Mouse (Mus musculus): ENCODE measurements around the gene Sp6. TPM values are rescaled to one million over a fixed set of nuclear protein-coding genes. Genes with fewer than 3 reads are reported as not detected.

Sp6 gene
- polyA plus RNA-seq, 1 experiment = 8.5 TPM

DNA sequence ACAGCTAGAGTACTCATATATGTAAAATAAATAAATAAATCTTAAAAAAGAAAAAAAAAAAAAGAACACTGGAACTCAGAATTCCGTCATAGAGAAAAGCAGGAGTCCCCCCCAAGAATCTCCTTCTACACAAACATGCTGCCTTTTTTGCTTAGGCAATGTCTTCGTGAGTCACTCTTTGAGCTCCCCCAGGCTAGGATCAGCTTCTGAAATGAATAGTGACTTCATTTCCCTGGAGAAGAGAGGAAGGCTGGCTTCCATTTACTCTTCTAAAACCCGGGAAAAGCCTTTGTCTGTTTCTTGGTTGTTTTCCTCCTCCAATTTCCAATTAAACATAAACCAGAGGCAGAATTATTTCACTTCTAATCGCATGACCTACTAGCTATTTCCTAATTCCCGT is 40.3 kb upstream of the Sp6 start:
- Histone ChIP-seq H3K4me3 (replicated peaks; ENCODE audit: extremely low read depth, low read depth, low read length) (no peak overlapping the region), H3K4me1 (ENCODE audit: control insufficient read depth, insufficient read depth, low read length) (peaks cover 49% of the 10 kb centered on the region)
- TF ChIP-seq POLR2A (IDR thresholded peaks at IDR 0.05; ENCODE audit: borderline replicate concordance, extremely low read depth, low read depth, low read length) (no peak), CTCF (IDR thresholded peaks at IDR 0.05; ENCODE audit: insufficient read depth, low read length) (no peak)
- DNase-seq = no peak
- WGBS = 58% methylated on average over 5 of the region's 5 CpGs

DNA sequence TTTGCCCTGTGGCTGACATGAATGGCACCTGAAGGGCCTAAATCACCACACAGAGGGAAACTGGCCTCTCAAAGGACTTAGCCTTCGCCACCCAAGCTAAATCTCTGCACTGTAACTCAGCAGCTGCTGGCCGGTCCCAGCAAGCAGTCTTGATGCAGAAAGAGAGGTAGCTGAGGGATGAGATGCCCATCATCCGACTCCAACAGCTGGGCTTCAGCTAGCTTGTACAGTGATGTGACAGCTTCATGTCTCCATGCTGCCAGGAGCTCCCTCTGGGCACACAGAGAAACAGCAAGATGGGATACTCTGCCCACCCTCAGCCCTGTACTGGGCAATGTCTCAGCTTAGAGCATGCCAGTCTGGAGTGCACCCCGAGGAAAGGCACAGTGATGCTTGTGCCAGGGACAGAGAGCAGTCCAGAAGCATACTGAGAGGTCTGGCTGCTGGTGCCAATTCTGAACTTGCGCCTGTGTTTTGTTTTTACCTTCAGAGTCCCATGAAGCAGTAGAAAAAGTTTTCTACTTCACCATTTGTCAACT is 39.7 kb upstream of the Sp6 start:
- WGBS = 59% methylated on average over 5 of the region's 5 CpGs
- DNase-seq = no peak
- H3K4me3 ChIP-seq (replicated peaks; ENCODE audit: extremely low read depth, low read depth, low read length) = no peak overlapping the region
- TF ChIP-seq CTCF (IDR thresholded peaks at IDR 0.05; ENCODE audit: insufficient read depth, low read length) (no peak), POLR2A (IDR thresholded peaks at IDR 0.05; ENCODE audit: borderline replicate concordance, extremely low read depth, low read depth, low read length) (no peak)
- H3K4me1 ChIP-seq (ENCODE audit: control insufficient read depth, insufficient read depth, low read length) = peaks cover 48% of the 10 kb centered on the region

DNA sequence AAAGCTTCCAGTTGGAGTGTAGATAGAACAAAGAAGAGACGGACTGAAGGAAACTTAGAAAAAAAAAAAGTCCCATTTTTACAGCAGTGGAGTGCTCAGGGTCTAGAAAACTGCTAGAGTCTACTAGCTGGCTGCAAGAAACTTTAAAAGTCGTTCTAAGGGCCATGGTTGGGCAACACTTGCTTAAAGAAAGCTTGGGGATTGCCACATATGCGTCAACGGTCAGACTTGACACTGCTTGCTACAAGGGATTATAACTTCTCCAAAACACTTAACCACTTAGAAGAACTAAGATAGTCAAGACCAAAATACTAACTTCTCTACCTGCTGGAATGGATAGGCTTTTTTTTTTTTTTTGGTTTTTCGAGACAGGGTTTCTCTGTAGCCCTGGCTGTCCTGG is 38.4 kb upstream of the Sp6 start:
- 47% methylated on average over 5 of the region's 5 CpGs for WGBS
- Histone ChIP-seq H3K4me1 (ENCODE audit: control insufficient read depth, insufficient read depth, low read length) (peaks cover 41% of the 10 kb centered on the region), H3K4me3 (replicated peaks; ENCODE audit: extremely low read depth, low read depth, low read length) (no peak overlapping the region)
- no peak for DNase-seq
- TF ChIP-seq CTCF (IDR thresholded peaks at IDR 0.05; ENCODE audit: insufficient read depth, low read length) (no peak), POLR2A (IDR thresholded peaks at IDR 0.05; ENCODE audit: borderline replicate concordance, extremely low read depth, low read depth, low read length) (no peak)

DNA sequence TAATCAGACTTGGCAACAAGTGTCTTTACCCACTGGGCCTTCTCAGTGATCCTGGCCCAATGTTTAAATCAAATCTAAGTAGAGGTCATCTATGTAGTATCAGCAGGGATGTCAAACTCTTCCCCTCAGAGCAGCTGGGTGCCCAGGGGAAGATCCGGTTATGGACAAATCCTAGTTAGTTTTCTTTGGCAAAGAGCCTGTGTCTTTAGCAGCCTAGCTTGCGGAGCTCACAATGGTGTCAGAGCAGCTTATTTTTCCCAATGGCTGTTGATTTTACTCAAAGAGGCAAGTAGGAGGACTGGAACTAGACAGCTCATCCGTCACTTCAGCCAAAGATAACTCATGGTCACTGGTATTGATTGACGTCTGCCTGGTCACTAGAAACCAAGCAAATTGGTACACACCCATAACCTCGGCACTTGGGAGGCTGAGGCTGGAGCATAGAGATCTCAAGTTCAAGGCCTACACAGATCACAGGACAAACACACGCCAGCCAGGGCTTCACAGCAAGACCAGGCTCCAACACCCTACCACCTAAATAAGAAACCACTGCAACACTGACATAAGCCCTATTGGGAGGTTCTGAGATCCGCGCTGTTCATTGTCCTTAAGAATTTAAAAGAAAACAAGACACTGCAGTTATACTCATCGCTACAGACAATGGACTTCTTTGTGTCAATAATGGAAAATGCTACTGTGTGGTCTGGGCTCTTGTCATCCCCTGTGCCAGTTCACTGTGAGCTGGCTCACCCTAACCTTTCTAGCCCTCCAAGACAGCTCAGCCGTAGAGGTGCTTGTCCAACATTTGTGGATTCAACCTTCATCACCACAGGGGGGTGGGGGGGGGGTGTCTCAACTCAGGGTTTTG is 37.4 kb upstream of the Sp6 start:
- H3K4me1 ChIP-seq (ENCODE audit: control insufficient read depth, insufficient read depth, low read length) = peaks cover 32% of the 10 kb centered on the region
- DNase-seq = peak; percentile 23
- no peak overlapping the region for H3K4me3 ChIP-seq (replicated peaks; ENCODE audit: extremely low read depth, low read depth, low read length)
- 62% methylated on average over 10 of the region's 10 CpGs for WGBS
- no peak for TF ChIP-seq POLR2A (IDR thresholded peaks at IDR 0.05; ENCODE audit: borderline replicate concordance, extremely low read depth, low read depth, low read length)
- TF ChIP-seq CTCF (IDR thresholded peaks at IDR 0.05; ENCODE audit: insufficient read depth, low read length) = no peak

DNA sequence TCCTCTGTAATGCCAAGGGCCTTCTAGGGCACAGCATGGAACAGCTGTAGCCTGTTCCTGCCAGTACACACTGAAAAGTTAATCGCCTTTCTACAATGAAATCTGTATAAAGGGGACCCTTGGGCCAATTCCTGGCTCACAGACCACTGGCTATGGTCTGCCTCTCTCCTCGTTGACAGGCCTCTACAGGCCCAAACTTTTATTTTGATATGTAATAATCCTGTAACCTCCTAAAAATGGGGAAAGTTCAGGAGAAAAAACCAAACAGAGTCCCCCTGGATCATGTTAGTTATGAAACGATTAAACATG is 36.9 kb upstream of the Sp6 start:
- no peak for DNase-seq
- H3K4me3 ChIP-seq (replicated peaks; ENCODE audit: extremely low read depth, low read depth, low read length) = no peak overlapping the region
- WGBS = 31% methylated on average over 3 of the region's 3 CpGs
- TF ChIP-seq CTCF (IDR thresholded peaks at IDR 0.05; ENCODE audit: insufficient read depth, low read length) = no peak
- no peak for TF ChIP-seq POLR2A (IDR thresholded peaks at IDR 0.05; ENCODE audit: borderline replicate concordance, extremely low read depth, low read depth, low read length)
- H3K4me1 ChIP-seq (ENCODE audit: control insufficient read depth, insufficient read depth, low read length) = peaks cover 27% of the 10 kb centered on the region

DNA sequence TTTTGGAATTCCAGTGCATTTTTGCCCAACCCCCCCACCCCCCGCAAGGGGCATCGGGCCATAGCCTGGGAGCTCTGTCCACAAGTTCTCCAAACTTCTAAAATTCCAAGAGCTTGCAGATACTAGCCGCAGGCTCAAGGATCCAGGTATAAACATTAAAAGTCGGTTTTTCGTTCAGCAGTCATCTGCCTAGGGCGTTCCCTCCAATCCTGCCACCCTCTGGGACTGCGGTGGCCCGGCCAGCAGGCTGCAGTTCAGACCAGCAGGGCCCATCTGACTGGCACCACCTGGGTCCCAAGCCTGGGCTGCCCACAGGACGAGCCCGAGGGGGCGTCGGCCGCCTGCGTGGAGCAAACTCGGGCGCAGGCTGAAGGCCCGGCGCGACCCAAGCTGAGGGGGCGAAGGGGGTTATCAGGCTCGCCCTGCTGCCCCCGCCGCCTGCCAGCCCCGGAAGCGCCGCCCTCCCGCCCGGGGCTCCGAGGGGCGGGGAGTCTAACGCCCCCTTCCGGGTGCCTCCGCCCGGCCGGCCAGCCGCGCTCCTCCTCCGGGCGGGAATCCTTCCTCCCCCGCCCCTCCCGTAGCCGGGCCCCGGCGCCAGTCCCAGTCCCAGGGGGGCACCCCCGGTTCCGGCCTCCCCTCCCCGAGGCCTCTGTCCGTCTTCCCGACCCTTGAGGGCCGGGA is 36.1 kb upstream of the Sp6 start:
- TF ChIP-seq CTCF (IDR thresholded peaks at IDR 0.05; ENCODE audit: insufficient read depth, low read length) = no peak
- peak; percentile 73; the same call in 1 of the 2 replicates for TF ChIP-seq POLR2A (IDR thresholded peaks at IDR 0.05; ENCODE audit: borderline replicate concordance, extremely low read depth, low read depth, low read length)
- 2% methylated on average over 36 of the region's 50 CpGs for whole genome bisulfite sequencing
- peak; percentile 89 for DNase-seq
- Histone ChIP-seq H3K4me1 (ENCODE audit: control insufficient read depth, insufficient read depth, low read length) (peaks cover 21% of the 10 kb centered on the region), H3K4me3 (replicated peaks; ENCODE audit: extremely low read depth, low read depth, low read length) (peak overlapping the region; percentile 92)

DNA sequence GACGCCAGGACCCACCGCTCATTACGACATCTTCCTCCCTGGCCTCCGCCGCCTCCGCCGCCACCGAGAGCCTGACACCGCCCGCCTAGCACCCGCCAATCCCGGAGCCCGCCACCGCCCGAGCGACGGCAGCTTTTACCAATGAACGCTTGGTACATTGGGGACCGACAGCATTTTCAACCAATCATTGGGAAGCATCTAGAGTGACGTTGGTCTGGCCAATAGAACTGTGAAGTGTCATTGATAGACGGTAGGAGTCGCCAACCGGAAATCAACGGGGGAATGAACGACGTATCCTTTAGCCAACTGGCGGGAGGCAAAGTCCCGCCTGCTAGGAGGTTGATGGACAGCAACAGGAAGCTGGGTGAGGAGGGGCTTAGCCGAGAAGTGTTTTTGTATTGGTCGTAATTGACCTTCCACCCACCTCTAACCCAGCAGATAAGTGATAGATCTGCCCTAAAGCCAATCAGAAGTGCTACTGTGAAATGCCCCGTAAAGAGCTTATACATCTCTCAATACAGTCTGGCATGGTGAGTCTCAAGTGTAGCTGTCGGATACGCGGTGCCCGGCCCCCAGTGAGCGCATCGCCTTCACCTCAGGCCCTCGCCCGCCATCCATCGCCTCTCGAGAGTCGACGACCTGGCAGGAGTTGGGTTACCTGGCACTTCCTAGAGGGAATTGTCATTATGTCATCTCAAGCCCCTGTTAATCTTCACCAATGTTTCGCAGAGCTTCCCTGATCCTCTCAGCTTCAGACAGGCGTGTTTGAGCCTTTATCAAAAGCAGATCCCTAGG is 35.4 kb upstream of the Sp6 start:
- H3K4me1 ChIP-seq (ENCODE audit: control insufficient read depth, insufficient read depth, low read length) = peaks cover 16% of the 10 kb centered on the region
- TF ChIP-seq POLR2A (IDR thresholded peaks at IDR 0.05; ENCODE audit: borderline replicate concordance, extremely low read depth, low read depth, low read length) = peak; percentile 86; the same call in 1 of the 2 replicates
- no peak for TF ChIP-seq CTCF (IDR thresholded peaks at IDR 0.05; ENCODE audit: insufficient read depth, low read length)
- peak; percentile 99 for DNase-seq
- under 1% methylated on average over 45 of the region's 45 CpGs for WGBS
- peak overlapping the region; percentile 92 for H3K4me3 ChIP-seq (replicated peaks; ENCODE audit: extremely low read depth, low read depth, low read length)

DNA sequence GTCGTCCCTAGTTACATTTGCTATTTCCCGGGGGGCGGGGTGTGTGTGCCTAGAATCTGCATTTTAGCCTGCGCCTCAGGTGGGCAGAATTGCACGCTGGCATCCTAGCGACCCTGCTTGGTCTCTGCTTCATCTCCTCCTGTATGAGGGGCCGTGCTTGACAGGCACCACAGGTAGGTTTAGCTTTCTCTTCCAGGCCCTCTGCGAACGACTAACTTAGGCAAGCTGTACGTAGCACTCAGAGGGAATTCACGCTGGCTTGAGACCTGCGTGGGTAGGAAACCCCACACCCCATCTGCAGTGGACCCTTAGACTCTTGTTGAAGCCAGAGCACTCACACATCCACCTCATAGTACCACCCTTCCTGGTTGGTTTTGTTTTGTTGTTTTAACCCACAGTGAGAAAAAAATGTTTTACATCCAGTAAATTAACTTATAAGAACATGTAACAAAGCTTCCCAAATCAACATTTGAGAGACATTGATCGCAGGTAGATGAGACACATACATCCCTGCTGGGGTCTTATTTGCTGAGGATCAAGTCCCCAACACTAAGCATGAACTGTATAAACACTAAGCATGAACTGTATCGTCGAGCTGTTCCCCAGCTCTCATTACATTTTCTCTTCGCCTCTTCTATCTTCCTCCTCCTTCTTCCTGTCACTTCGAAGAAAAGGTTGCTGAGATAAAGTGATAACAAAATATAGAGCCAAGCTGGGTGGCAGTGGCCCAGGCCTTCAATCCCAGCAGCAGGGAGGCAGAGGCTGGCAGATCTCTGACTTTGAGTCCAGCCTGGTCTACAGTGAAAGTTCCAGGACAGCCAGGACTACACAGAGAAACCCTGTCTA is 34.6 kb upstream of the Sp6 start:
- no peak for DNase-seq
- 18% methylated on average over 17 of the region's 17 CpGs for WGBS
- TF ChIP-seq POLR2A (IDR thresholded peaks at IDR 0.05; ENCODE audit: borderline replicate concordance, extremely low read depth, low read depth, low read length) = no peak
- no peak for TF ChIP-seq CTCF (IDR thresholded peaks at IDR 0.05; ENCODE audit: insufficient read depth, low read length)
- Histone ChIP-seq H3K4me1 (ENCODE audit: control insufficient read depth, insufficient read depth, low read length) (peaks cover 13% of the 10 kb centered on the region), H3K4me3 (replicated peaks; ENCODE audit: extremely low read depth, low read depth, low read length) (peak overlapping the region; percentile 73)
